Mouse (Mus musculus): ENCODE measurements around the gene Ccdc155. TPM values are rescaled to one million over a fixed set of nuclear protein-coding genes. Genes with fewer than 3 reads are reported as not detected.
A peak's percentile ranks its signal among the peaks of the same experiment; 100 is the strongest.

The Ccdc155 gene
- total and polyA plus RNA-seq, 2 experiments, result not detected

DNA sequence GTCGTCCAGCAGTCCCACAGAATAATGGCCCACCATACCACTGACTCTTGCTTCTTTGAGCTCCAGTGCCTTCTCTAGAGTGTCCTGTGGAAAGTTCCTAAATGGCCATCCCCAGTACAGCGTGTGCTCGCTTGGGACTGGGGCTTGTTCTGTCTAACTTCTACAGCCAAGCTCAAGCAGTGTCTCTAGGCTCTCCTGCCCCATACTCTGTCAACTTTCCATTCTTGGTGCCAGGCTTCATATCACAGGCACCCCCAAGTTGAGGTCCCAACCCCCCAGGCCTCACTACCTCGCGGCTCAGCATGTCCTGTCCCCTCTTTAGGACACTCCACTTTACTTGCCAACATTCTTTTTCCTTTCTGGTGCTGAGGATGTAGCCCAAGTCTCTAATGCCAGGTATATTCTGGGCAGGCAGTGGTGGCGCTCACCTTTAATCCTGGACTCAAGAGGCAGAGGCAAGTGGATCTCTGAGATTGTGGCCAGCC is 44.3 kb downstream of the Ccdc155 start:
- TF ChIP-seq POLR2A (IDR thresholded peaks at IDR 0.05; ENCODE audit: extremely low read depth, insufficient read depth, low read length) (no peak), CTCF (IDR thresholded peaks at IDR 0.05; ENCODE audit: low read depth, low read length) (no peak)
- Histone ChIP-seq H3K27me3 (ENCODE audit: control insufficient read depth, insufficient read depth, low read length) (no peaks in the 10 kb centered on the region; the same call in 1 of the 2 replicates), H3K9ac (ENCODE audit: low read depth, low read length) (no peak overlapping the region), H3K79me2 (ENCODE audit: control insufficient read depth, insufficient read depth, low read length) (no peaks in the 10 kb centered on the region), H3K4me1 (ENCODE audit: control insufficient read depth, insufficient read depth, low read length) (0 out of 2 replicates have a peak, but pooled peaks cover 3% of the 10 kb centered on the region), H3K27ac (replicated peaks; ENCODE audit: insufficient read depth, low read depth, low read length) (no peak overlapping the region), H3K4me3 (ENCODE audit: insufficient read depth, low read depth, low read length) (no peak overlapping the region), H3K36me3 (ENCODE audit: control insufficient read depth, insufficient read depth, low read length) (no peaks in the 10 kb centered on the region)
- WGBS, result 97% methylated on average over 6 of the region's 6 CpGs
- DNase-seq (ENCODE audit: extremely low read depth, low read depth, low spot score), result no peak

- DNase-seq (ENCODE audit: extremely low read depth, low read depth, low spot score), result no peak
- Histone ChIP-seq H3K4me3 (ENCODE audit: insufficient read depth, low read depth, low read length) (no peak overlapping the region), H3K4me1 (ENCODE audit: control insufficient read depth, insufficient read depth, low read length) (0 out of 2 replicates have a peak, but pooled peaks cover 3% of the 10 kb centered on the region), H3K79me2 (ENCODE audit: control insufficient read depth, insufficient read depth, low read length) (no peaks in the 10 kb centered on the region), H3K9ac (ENCODE audit: low read depth, low read length) (no peak overlapping the region), H3K27ac (replicated peaks; ENCODE audit: insufficient read depth, low read depth, low read length) (no peak overlapping the region), H3K27me3 (ENCODE audit: control insufficient read depth, insufficient read depth, low read length) (no peaks in the 10 kb centered on the region), H3K36me3 (ENCODE audit: control insufficient read depth, insufficient read depth, low read length) (no peaks in the 10 kb centered on the region)
- TF ChIP-seq CTCF (IDR thresholded peaks at IDR 0.05; ENCODE audit: low read depth, low read length) (no peak), POLR2A (IDR thresholded peaks at IDR 0.05; ENCODE audit: extremely low read depth, insufficient read depth, low read length) (no peak)
- WGBS, result 97% methylated on average over 6 of the region's 6 CpGs
These were observed 45.7 kb downstream of the Ccdc155 start for GRCm38 (mm10) chr7:45158991-45159390.

DNA sequence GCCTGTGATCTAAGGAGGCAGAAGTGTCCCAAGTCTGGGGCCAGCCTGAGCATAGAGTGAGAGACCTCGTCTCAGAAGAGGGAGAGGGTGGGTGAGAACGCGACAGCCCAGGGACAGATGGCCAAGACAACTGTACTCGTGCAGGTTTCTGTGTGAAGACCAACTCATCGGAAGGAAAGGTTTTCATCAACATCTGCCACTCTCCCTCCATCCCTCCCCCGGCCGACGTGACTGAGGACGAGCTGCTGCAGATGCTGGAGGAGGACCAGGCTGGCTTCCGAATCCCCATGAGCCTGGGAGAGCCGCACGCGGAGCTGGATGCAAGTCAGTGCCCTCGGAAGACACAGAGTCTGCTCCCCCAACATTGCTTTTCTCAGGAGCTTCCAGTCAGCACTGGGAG is 47.2 kb downstream of the Ccdc155 start:
- Histone ChIP-seq H3K4me3 (ENCODE audit: insufficient read depth, low read depth, low read length) (no peak overlapping the region), H3K9ac (ENCODE audit: low read depth, low read length) (no peak overlapping the region), H3K27ac (replicated peaks; ENCODE audit: insufficient read depth, low read depth, low read length) (no peak overlapping the region), H3K79me2 (ENCODE audit: control insufficient read depth, insufficient read depth, low read length) (no peaks in the 10 kb centered on the region), H3K36me3 (ENCODE audit: control insufficient read depth, insufficient read depth, low read length) (no peaks in the 10 kb centered on the region), H3K4me1 (ENCODE audit: control insufficient read depth, insufficient read depth, low read length) (0 out of 2 replicates have a peak, but pooled peaks cover 3% of the 10 kb centered on the region), H3K27me3 (ENCODE audit: control insufficient read depth, insufficient read depth, low read length) (no peaks in the 10 kb centered on the region)
- no peak for DNase-seq (ENCODE audit: extremely low read depth, low read depth, low spot score)
- WGBS, result 91% methylated on average over 14 of the region's 14 CpGs
- TF ChIP-seq CTCF (IDR thresholded peaks at IDR 0.05; ENCODE audit: low read depth, low read length) (no peak), POLR2A (IDR thresholded peaks at IDR 0.05; ENCODE audit: extremely low read depth, insufficient read depth, low read length) (no peak)

DNA sequence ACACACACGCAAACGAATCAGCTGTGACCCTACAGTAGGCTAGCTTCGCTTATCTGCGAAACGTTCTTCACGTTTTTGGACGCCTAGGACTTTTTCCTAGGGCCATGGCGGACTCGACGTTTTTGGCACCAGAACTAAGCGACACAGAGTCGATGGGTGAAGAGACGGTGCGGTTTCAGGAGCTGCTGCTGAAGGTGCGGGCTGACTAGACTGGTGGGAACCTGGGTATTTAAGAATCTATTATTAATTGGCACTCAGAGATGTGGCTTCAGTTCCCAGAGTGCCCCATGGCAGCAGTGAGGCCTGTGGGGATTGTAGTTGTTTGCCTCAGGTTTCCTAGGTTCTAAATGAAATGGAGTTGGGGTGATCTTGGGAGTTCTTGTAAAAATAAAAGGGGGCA is 48.5 kb downstream of the Ccdc155 start:
- Histone ChIP-seq H3K36me3 (ENCODE audit: control insufficient read depth, insufficient read depth, low read length) (no peaks in the 10 kb centered on the region), H3K9ac (ENCODE audit: low read depth, low read length) (no peak overlapping the region), H3K27ac (replicated peaks; ENCODE audit: insufficient read depth, low read depth, low read length) (no peak overlapping the region), H3K27me3 (ENCODE audit: control insufficient read depth, insufficient read depth, low read length) (no peaks in the 10 kb centered on the region), H3K4me3 (ENCODE audit: insufficient read depth, low read depth, low read length) (no peak overlapping the region), H3K79me2 (ENCODE audit: control insufficient read depth, insufficient read depth, low read length) (no peaks in the 10 kb centered on the region), H3K4me1 (ENCODE audit: control insufficient read depth, insufficient read depth, low read length) (no peaks in the 10 kb centered on the region)
- no peak for DNase-seq (ENCODE audit: extremely low read depth, low read depth, low spot score)
- 95% methylated on average over 15 of the region's 15 CpGs for WGBS
- TF ChIP-seq POLR2A (IDR thresholded peaks at IDR 0.05; ENCODE audit: extremely low read depth, insufficient read depth, low read length) (no peak), CTCF (IDR thresholded peaks at IDR 0.05; ENCODE audit: low read depth, low read length) (no peak)

DNA sequence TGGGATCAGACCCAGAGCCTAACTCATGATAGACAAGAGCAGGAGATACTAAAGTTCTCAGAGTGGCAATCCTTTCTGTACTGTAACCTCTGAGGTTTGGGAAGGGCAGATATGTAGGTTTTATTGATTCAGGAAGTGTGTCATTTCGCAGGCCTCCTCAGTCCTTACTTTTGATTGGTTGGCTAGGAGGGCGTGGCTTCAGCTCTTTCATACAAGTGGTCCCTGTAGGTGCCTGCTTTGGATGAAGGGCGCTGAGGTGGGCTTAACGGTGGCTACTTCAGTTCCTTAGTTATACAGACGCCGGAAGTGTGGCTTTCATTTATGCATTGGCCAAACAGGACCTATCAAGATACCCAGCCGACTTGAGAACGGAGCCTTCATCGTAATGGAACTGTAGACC is 49.1 kb downstream of the Ccdc155 start:
- Histone ChIP-seq H3K4me3 (ENCODE audit: insufficient read depth, low read depth, low read length) (no peak overlapping the region), H3K27ac (replicated peaks; ENCODE audit: insufficient read depth, low read depth, low read length) (no peak overlapping the region), H3K36me3 (ENCODE audit: control insufficient read depth, insufficient read depth, low read length) (no peaks in the 10 kb centered on the region), H3K27me3 (ENCODE audit: control insufficient read depth, insufficient read depth, low read length) (no peaks in the 10 kb centered on the region), H3K9ac (ENCODE audit: low read depth, low read length) (no peak overlapping the region), H3K79me2 (ENCODE audit: control insufficient read depth, insufficient read depth, low read length) (no peaks in the 10 kb centered on the region), H3K4me1 (ENCODE audit: control insufficient read depth, insufficient read depth, low read length) (peaks cover 4% of the 10 kb centered on the region; the same call in 1 of the 2 replicates)
- 87% methylated on average over 9 of the region's 9 CpGs for WGBS
- no peak for DNase-seq (ENCODE audit: extremely low read depth, low read depth, low spot score)
- TF ChIP-seq CTCF (IDR thresholded peaks at IDR 0.05; ENCODE audit: low read depth, low read length) (no peak), POLR2A (IDR thresholded peaks at IDR 0.05; ENCODE audit: extremely low read depth, insufficient read depth, low read length) (no peak)

DNA sequence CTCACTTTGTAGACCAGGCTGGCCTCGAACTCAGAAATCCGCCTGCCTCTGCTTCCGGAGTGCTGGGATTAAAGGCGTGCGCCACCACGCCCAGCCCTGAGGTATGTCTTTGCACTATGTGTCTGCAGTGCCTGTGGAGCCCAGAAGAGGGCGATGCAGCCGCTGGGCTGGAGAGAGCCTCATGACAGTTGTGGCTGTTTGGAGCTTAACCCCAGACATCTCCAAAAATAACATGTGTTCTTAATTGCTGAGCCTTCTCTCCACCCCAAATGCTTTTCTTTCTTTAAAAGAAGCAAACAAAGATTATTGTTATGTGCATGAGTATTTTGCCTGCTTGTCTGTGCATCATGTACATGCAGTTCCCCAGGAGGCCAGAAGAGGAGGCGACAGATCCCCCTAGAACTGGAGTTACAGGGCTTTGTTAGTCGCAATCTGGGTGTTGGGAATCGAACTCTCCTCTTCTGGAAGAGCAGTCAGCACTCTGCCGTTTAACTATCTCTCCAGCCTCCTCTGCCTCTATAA is 49.6 kb downstream of the Ccdc155 start:
- no peak for DNase-seq (ENCODE audit: extremely low read depth, low read depth, low spot score)
- H3K4me3 ChIP-seq (ENCODE audit: insufficient read depth, low read depth, low read length), result peak overlapping the region; percentile 6; the same call in 1 of the 2 replicates
- no peak overlapping the region for H3K27ac ChIP-seq (replicated peaks; ENCODE audit: insufficient read depth, low read depth, low read length)
- no peaks in the 10 kb centered on the region for H3K36me3 ChIP-seq (ENCODE audit: control insufficient read depth, insufficient read depth, low read length)
- H3K4me1 ChIP-seq (ENCODE audit: control insufficient read depth, insufficient read depth, low read length), result peaks cover 5% of the 10 kb centered on the region; the same call in 1 of the 2 replicates
- no peaks in the 10 kb centered on the region for H3K79me2 ChIP-seq (ENCODE audit: control insufficient read depth, insufficient read depth, low read length)
- TF ChIP-seq CTCF (IDR thresholded peaks at IDR 0.05; ENCODE audit: low read depth, low read length), result peak; percentile 75
- TF ChIP-seq POLR2A (IDR thresholded peaks at IDR 0.05; ENCODE audit: extremely low read depth, insufficient read depth, low read length), result no peak
- no peaks in the 10 kb centered on the region for H3K27me3 ChIP-seq (ENCODE audit: control insufficient read depth, insufficient read depth, low read length)
- WGBS, result 68% methylated on average over 12 of the region's 12 CpGs
- H3K9ac ChIP-seq (ENCODE audit: low read depth, low read length), result no peak overlapping the region
